In genomic region chr6:88974457-88974856, GRCm38 (mm10) we compare ENCODE assay signal across 21 mouse cellular contexts.
A peak's percentile ranks its signal among the peaks of the same experiment; 100 is the strongest.
DNase-seq lines count a peak whose midpoint lies in the region; ATAC-seq and TF ChIP-seq lines count a peak whose summit lies in the region.
"Had no signal": no experiment of that assay in that cellular context is flagged by ENCODE, and none has a peak within 500 bp of the region (broad histone marks: within the 10 kb centered on the region; RNA-seq: fewer than 3 reads in every experiment).

No protein-coding gene starts in this region.

- no peak overlapping the region for H3K4me3 ChIP-seq in neural tube, embryonic 11.5 days (ENCODE audit: low read depth, low read length)
- no peak overlapping the region for H3K4me3 ChIP-seq in hindbrain, embryonic 11.5 days (ENCODE audit: low read depth, low read length)
- no peak overlapping the region for H3K4me3 ChIP-seq in midbrain, embryonic 11.5 days (ENCODE audit: low read depth, low read length)
- no peak overlapping the region for H3K4me3 ChIP-seq in neural tube, embryonic 14.5 days (ENCODE audit: low read depth, low read length)
- H3K4me3 ChIP-seq in thymus, adult 2 months (ENCODE audit: control insufficient read depth, insufficient read depth, low read length): no peak overlapping the region
- H3K4me3 ChIP-seq: embryonic facial prominence, embryonic 15.5 days; heart, adult 2 months; heart, embryonic 15.5 days; limb, embryonic 15.5 days had no signal

- no peak for DNase-seq in neural tube, embryonic 11.5 days (ENCODE audit: low spot score)
- no peak for DNase-seq in neural tube, embryonic 10.5 days (ENCODE audit: extremely low spot score, low spot score)
- peak; percentile 29 for DNase-seq in hindbrain, embryonic 11.5 days (ENCODE audit: low spot score)
- peak; percentile 79 for DNase-seq in midbrain, embryonic 11.5 days (ENCODE audit: low spot score, missing footprints)
- DNase-seq in thymus, adult 2 months: no peak
- no peak for DNase-seq in embryo, embryonic 10 days (ENCODE audit: low spot score)
- DNase-seq in cerebellum, postnatal 10 days: no peak
- DNase-seq: adrenal gland, adult 2 months; cerebellum, adult 11 months; cerebellum, postnatal 36 days; gastrocnemius, postnatal 14 days; heart, adult 2 months; kidney, adult 2 months; kidney, postnatal 36 days; lung, postnatal 14 days; thymus, adult 18-20 months had no signal

- H3K9ac ChIP-seq in neural tube, embryonic 11.5 days (ENCODE audit: low read length): no peak overlapping the region
- no peak overlapping the region for H3K9ac ChIP-seq in hindbrain, embryonic 11.5 days (ENCODE audit: low read depth, low read length)
- H3K9ac ChIP-seq in midbrain, embryonic 11.5 days (ENCODE audit: low read length): no peak overlapping the region
- H3K9ac ChIP-seq in neural tube, embryonic 14.5 days (replicated peaks; ENCODE audit: low read depth, low read length): no peak overlapping the region
- H3K9ac ChIP-seq: embryonic facial prominence, embryonic 15.5 days; heart, embryonic 15.5 days; limb, embryonic 15.5 days had no signal

- WGBS in neural tube, embryonic 11.5 days: 19% methylated on average over 7 of the region's 7 CpGs
- WGBS in hindbrain, embryonic 11.5 days: 23% methylated on average over 7 of the region's 7 CpGs
- 12% methylated on average over 7 of the region's 7 CpGs for WGBS in midbrain, embryonic 11.5 days
- WGBS in neural tube, embryonic 14.5 days: 11% methylated on average over 7 of the region's 7 CpGs
- WGBS in thymus, adult 2 months: 72% methylated on average over 7 of the region's 7 CpGs

- no peak for TF ChIP-seq CTCF in thymus, adult 2 months (IDR thresholded peaks at IDR 0.05; ENCODE audit: borderline replicate concordance, control insufficient read depth, extremely low read depth, insufficient read depth, low read length, poor library complexity)

- no peak for TF ChIP-seq POLR2A in thymus, adult 2 months (IDR thresholded peaks at IDR 0.05; ENCODE audit: control insufficient read depth, extremely low read depth, insufficient read depth, low read length, poor library complexity)

- peaks cover 42% of the 10 kb centered on the region for H3K4me1 ChIP-seq in neural tube, embryonic 11.5 days (ENCODE audit: control insufficient read depth, insufficient read depth, low read length)
- peaks cover 30% of the 10 kb centered on the region for H3K4me1 ChIP-seq in hindbrain, embryonic 11.5 days (replicated peaks; ENCODE audit: control insufficient read depth, insufficient read depth, low read length)
- peaks cover 80% of the 10 kb centered on the region for H3K4me1 ChIP-seq in midbrain, embryonic 11.5 days (ENCODE audit: control insufficient read depth, insufficient read depth, low read length)
- H3K4me1 ChIP-seq in neural tube, embryonic 14.5 days (ENCODE audit: control insufficient read depth, insufficient read depth, low read length): peaks cover 26% of the 10 kb centered on the region
- H3K4me1 ChIP-seq in thymus, adult 2 months (replicated peaks; ENCODE audit: control insufficient read depth, insufficient read depth, low read length): no peaks in the 10 kb centered on the region
- H3K4me1 ChIP-seq: embryonic facial prominence, embryonic 15.5 days; limb, embryonic 15.5 days had no signal

- no peaks in the 10 kb centered on the region for H3K36me3 ChIP-seq in neural tube, embryonic 11.5 days (ENCODE audit: control insufficient read depth, insufficient read depth, low read length)
- H3K36me3 ChIP-seq in hindbrain, embryonic 11.5 days (ENCODE audit: control insufficient read depth, insufficient read depth, low read length): no peaks in the 10 kb centered on the region
- H3K36me3 ChIP-seq in midbrain, embryonic 11.5 days (ENCODE audit: control insufficient read depth, insufficient read depth, low read length): no peaks in the 10 kb centered on the region
- no peaks in the 10 kb centered on the region for H3K36me3 ChIP-seq in neural tube, embryonic 14.5 days (ENCODE audit: control insufficient read depth, insufficient read depth, low read length)
- no peaks in the 10 kb centered on the region for H3K36me3 ChIP-seq in thymus, adult 2 months (ENCODE audit: control insufficient read depth, insufficient read depth, low read length)
- H3K36me3 ChIP-seq: embryonic facial prominence, embryonic 15.5 days; heart, embryonic 15.5 days; limb, embryonic 15.5 days had no signal

- no peaks in the 10 kb centered on the region for H3K27me3 ChIP-seq in neural tube, embryonic 11.5 days (ENCODE audit: control insufficient read depth, insufficient read depth, low read length)
- no peaks in the 10 kb centered on the region for H3K27me3 ChIP-seq in hindbrain, embryonic 11.5 days (ENCODE audit: control insufficient read depth, insufficient read depth, low read length)
- H3K27me3 ChIP-seq in midbrain, embryonic 11.5 days (ENCODE audit: control insufficient read depth, insufficient read depth, low read length): no peaks in the 10 kb centered on the region
- H3K27me3 ChIP-seq in neural tube, embryonic 14.5 days (ENCODE audit: control insufficient read depth, insufficient read depth, low read length): no peaks in the 10 kb centered on the region
- H3K27me3 ChIP-seq in thymus, adult 2 months (ENCODE audit: control insufficient read depth, insufficient read depth, low read length): no peaks in the 10 kb centered on the region
- H3K27me3 ChIP-seq: CH12.LX had no signal

- H3K4me2 ChIP-seq in neural tube, embryonic 11.5 days (ENCODE audit: low read depth): no peak overlapping the region
- no peak overlapping the region for H3K4me2 ChIP-seq in hindbrain, embryonic 11.5 days (replicated peaks; ENCODE audit: low read depth, low read length)
- no peak overlapping the region for H3K4me2 ChIP-seq in midbrain, embryonic 11.5 days
- no peak overlapping the region for H3K4me2 ChIP-seq in neural tube, embryonic 14.5 days (ENCODE audit: low read depth, low read length)
- H3K4me2 ChIP-seq: embryonic facial prominence, embryonic 15.5 days; heart, embryonic 15.5 days; limb, embryonic 15.5 days had no signal

- no peak for ATAC-seq in neural tube, embryonic 11.5 days (ENCODE audit: insufficient read depth, low FRiP score, low TSS enrichment)
- ATAC-seq in hindbrain, embryonic 11.5 days (ENCODE audit: low FRiP score): peak; percentile 23; the same call in 1 of the 2 replicates
- ATAC-seq in midbrain, embryonic 11.5 days (ENCODE audit: low FRiP score): no peak
- no peak for ATAC-seq in neural tube, embryonic 14.5 days (ENCODE audit: low read depth)

- peak overlapping the region; percentile 74 for H3K27ac ChIP-seq in neural tube, embryonic 11.5 days (ENCODE audit: low read depth, low read length)
- H3K27ac ChIP-seq in hindbrain, embryonic 11.5 days (ENCODE audit: low read depth, low read length): peak overlapping the region; percentile 81
- H3K27ac ChIP-seq in midbrain, embryonic 11.5 days (ENCODE audit: low read depth, low read length): peak overlapping the region; percentile 10
- peak overlapping the region; percentile 44; the same call in 1 of the 2 replicates for H3K27ac ChIP-seq in neural tube, embryonic 14.5 days (ENCODE audit: low read depth, low read length)
- H3K27ac ChIP-seq in thymus, adult 2 months (ENCODE audit: control insufficient read depth, insufficient read depth, low read length): no peak overlapping the region
- H3K27ac ChIP-seq: embryonic facial prominence, embryonic 15.5 days; heart, adult 2 months; heart, embryonic 15.5 days; limb, embryonic 15.5 days had no signal

- no peaks in the 10 kb centered on the region for H3K9me3 ChIP-seq in neural tube, embryonic 11.5 days (ENCODE audit: control insufficient read depth, low read length)
- no peaks in the 10 kb centered on the region for H3K9me3 ChIP-seq in hindbrain, embryonic 11.5 days (ENCODE audit: control insufficient read depth, low read length)
- no peaks in the 10 kb centered on the region for H3K9me3 ChIP-seq in midbrain, embryonic 11.5 days (ENCODE audit: control insufficient read depth, low read length)
- H3K9me3 ChIP-seq in neural tube, embryonic 14.5 days (ENCODE audit: control insufficient read depth, low read length): no peaks in the 10 kb centered on the region
- H3K9me3 ChIP-seq: embryonic facial prominence, embryonic 15.5 days; heart, embryonic 15.5 days; limb, embryonic 15.5 days had no signal

Comparison
In these comparisons a context has a peak if more than half of its experiments do, and no peak if none do; other contexts are left out.
1. DNase-seq: peak in hindbrain, embryonic 11.5 days (single experiment) and midbrain, embryonic 11.5 days (single experiment); none in neural tube, embryonic 11.5 days (single experiment), neural tube, embryonic 10.5 days (single experiment), thymus, adult 2 months (single experiment), embryo, embryonic 10 days (single experiment) and cerebellum, postnatal 10 days (0 of 2).